Mouse (Mus musculus) heart, adult 2 months (tissue): ENCODE measurements around the gene Map3k5. TPM values are rescaled to one million over a fixed set of nuclear protein-coding genes. Genes with fewer than 3 reads are reported as not detected.

Experiments used
- DNase-seq, 2 experiments: peaks; one replicate each; pipeline ENCODE4 v3.0.0; 2021
- H3K27ac ChIP-seq: fragments of 200-600 bp; 2 replicates; pipeline ENCODE4 v1.8.1; 2022
- H3K27me3 ChIP-seq: fragments of 200-500 bp; 2 replicates; pipeline ENCODE4 v1.6.1; 2012; ENCODE audit warnings: mild to moderate bottlenecking, low read length, inconsistent platforms, mixed read lengths; ENCODE audit not compliant: control insufficient read depth, insufficient read depth
- H3K36me3 ChIP-seq: fragments of 200-500 bp; 2 replicates; pipeline ENCODE4 v1.6.1; 2012; ENCODE audit warnings: low read length, inconsistent platforms; ENCODE audit not compliant: control insufficient read depth, insufficient read depth
- H3K4me1 ChIP-seq: fragments of 200-500 bp; 2 replicates; pipeline ENCODE4 v1.6.1; 2011; ENCODE audit warnings: low read length; ENCODE audit not compliant: control insufficient read depth, insufficient read depth
- H3K4me3 ChIP-seq: fragments of 200-600 bp; 2 replicates; pipeline ENCODE4 v1.8.1; 2022
- H3K79me2 ChIP-seq: fragments of 200-500 bp; replicated peaks from 2 replicates; pipeline ENCODE4 v1.6.1; 2012; ENCODE audit warnings: mild to moderate bottlenecking, inconsistent platforms, low read length, moderate library complexity, mixed read lengths; ENCODE audit not compliant: control insufficient read depth, insufficient read depth
- H3K9ac ChIP-seq: fragments of 200-500 bp; 2 replicates; pipeline ENCODE4 v1.6.1; 2012; ENCODE audit warnings: low read depth, mild to moderate bottlenecking, control low read depth, inconsistent platforms, low read length, mixed read lengths
- CTCF ChIP-seq: fragments of 200-600 bp; IDR thresholded peaks from 2 replicates; pipeline ENCODE4 v1.8.1; 2022; ENCODE audit warnings: antibody characterized with exemption, mild to moderate bottlenecking, moderate library complexity
- EP300 ChIP-seq: fragments of 200-500 bp; IDR thresholded peaks from 2 replicates; pipeline ENCODE4 v1.6.1; 2011; ENCODE audit warnings: low read depth, low read length, control low read depth; ENCODE audit not compliant: insufficient read depth
- POLR2A ChIP-seq: fragments of 200-500 bp; IDR thresholded peaks from 2 replicates; pipeline ENCODE4 v1.6.1; 2011; ENCODE audit warnings: mild to moderate bottlenecking, low read depth, low read length, control low read depth; ENCODE audit not compliant: insufficient read depth
- WGBS: fragments of 180-500 bp; shearing (Covaris S2); methylation state at CpG from one replicate; pipeline ENCODE4 v1.1.7; 2018; 5-methylcytosine and 5-hydroxymethylcytosine counted together
- intact Hi-C: fragments of 180-260 bp; cut with DNase I; formaldehyde crosslinking; loops from one replicate; pipeline ENCODE4 v1.15.1; 2025
- polyA plus RNA-seq: library from polyadenylated mRNA; depleted of rRNA; stranded (reverse); fragments of >200 nt; gene quantifications from 2 replicates; pipeline ENCODE4 v1.2.3, GENCODE M21; 2012
- total RNA-seq, 2 experiments: library from RNA; stranded (reverse); gene quantifications; 2 replicates each; pipeline ENCODE4 v1.2.3; 2021

Map3k5 gene
- total and polyA plus RNA-seq, 3 experiments, result 7.6 to 45.3 (median 42.6) TPM

DNA sequence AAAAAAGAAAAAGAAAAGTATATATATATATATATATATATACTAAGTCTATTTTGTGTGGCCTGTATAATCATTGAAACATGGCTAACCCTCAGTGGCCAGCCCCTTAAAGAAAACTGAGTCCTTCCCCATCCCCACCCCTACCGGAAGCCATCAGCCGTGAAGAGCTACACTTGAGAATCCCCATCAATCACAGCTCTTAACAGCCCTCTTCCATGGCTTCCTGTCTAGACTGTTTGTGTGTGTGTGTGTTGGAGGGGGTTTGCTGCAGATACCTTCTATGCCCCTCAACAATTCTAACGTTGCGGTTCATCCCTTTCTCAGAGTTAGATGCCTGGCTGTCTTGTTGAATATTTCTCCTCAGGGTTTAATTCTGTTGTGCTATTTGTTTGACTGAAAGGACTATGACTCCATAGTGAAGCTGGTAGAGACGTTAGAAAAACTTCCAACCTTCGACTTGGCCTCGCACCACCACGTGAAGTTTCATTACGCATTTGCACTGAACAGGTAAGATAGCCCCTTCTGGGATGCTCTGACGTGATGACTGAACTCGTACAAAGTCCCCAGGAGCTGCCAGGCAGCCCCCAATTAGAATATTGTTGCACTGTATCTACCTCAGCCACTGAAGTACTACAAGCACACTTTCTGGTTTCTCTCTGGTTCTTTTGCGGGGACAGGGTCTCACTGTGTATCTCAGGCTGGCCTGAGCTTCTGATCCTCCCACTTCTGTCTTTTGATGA is 91.7 kb downstream of the Map3k5 start:
- Histone ChIP-seq H3K27me3 (no peaks in the 10 kb centered on the region), H3K4me3 (no peak overlapping the region), H3K9ac (no peak overlapping the region), H3K79me2 (no peaks in the 10 kb centered on the region), H3K27ac (no peak overlapping the region), H3K36me3 (peaks cover 5% of the 10 kb centered on the region), H3K4me1 (peaks cover 4% of the 10 kb centered on the region)
- no peak for DNase-seq
- TF ChIP-seq CTCF (no peak), POLR2A (no peak), EP300 (no peak)
- WGBS, result 79% methylated on average over 12 of the region's 12 CpGs
- intact Hi-C loops, result no loop called here

DNA sequence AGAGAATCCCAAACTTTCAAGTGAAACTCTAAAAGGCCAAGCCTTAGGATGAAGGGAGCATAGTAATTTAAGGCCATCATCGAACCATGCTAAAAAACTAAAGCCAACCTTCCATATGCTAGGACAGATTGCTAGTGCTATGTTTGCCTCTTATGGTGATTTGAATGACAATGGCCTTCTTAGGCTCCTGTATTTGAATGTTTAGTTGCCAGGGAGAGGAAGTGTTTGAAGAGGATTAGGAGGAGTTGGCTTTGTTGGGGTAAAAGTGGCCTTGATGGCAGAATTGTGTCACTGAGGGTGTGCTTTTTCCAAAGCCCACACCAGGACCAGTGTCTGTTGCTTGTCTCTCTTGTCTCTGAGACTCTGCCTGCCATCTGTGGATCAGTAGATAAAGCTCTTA is 96.4 kb downstream of the Map3k5 start:
- Histone ChIP-seq H3K27ac (no peak overlapping the region), H3K27me3 (no peaks in the 10 kb centered on the region), H3K9ac (no peak overlapping the region), H3K36me3 (peaks cover 6% of the 10 kb centered on the region; the same call in 1 of the 2 replicates), H3K79me2 (no peaks in the 10 kb centered on the region), H3K4me1 (no peaks in the 10 kb centered on the region), H3K4me3 (no peak overlapping the region)
- intact Hi-C loops, result no loop called here
- TF ChIP-seq POLR2A (no peak), CTCF (no peak), EP300 (no peak)
- DNase-seq, result no peak
- 94% methylated on average over 1 of the region's 1 CpGs for WGBS

DNA sequence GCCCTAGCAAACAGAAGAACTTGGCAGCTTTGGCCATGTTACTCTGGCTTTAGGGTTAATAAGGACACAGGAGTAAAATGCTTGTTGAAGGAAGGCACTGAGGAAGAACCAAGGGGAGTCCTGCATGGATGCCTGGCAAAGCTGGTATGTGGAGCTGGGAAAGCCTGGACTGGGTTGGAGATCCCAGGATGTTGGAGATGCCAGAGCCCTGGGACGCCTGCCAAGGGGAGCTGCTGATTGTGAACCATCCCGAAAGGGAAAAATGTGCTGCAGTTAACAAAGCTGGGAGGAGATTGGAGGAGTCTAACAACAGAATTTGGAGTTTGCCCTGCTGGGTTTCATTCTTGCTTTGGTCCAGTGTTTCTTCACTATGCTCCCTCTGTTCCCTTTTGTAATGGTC is 97.7 kb downstream of the Map3k5 start:
- peak; percentile 73 to 75 for DNase-seq
- intact Hi-C loops, result no loop called here
- Histone ChIP-seq H3K27me3 (no peaks in the 10 kb centered on the region), H3K4me1 (no peaks in the 10 kb centered on the region; the same call in 1 of the 2 replicates), H3K79me2 (no peaks in the 10 kb centered on the region), H3K9ac (no peak overlapping the region), H3K36me3 (peaks cover 6% of the 10 kb centered on the region; the same call in 1 of the 2 replicates), H3K27ac (no peak overlapping the region), H3K4me3 (no peak overlapping the region)
- TF ChIP-seq POLR2A (no peak), CTCF (no peak), EP300 (no peak)
- WGBS, result 21% methylated on average over 2 of the region's 2 CpGs

DNA sequence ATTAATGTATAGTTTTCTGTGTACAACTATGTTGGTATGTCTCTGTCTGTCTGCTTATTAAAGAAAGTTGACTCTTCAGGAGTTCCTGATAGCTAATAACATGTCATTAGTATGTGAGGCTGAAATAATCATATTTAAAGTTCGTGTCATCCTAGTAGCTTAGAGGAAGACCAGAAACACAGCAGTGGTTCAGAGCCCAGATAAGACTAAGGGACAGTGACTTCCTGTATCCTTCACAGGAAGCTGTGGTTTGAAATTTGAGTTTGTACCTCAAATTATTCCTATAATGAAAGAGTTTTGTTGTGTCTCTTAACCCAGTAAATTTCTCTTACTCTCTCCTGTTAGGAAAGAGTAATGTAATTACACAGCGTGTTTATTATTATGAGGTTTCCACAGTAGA is 102.1 kb downstream of the Map3k5 start:
- no peak overlapping the region for H3K9ac ChIP-seq
- no peaks in the 10 kb centered on the region for H3K79me2 ChIP-seq
- intact Hi-C loops, result no loop called here
- peaks cover 5% of the 10 kb centered on the region for H3K4me1 ChIP-seq
- DNase-seq, result no peak
- TF ChIP-seq EP300 (no peak), POLR2A (no peak), CTCF (no peak)
- WGBS, result 70% methylated on average over 2 of the region's 2 CpGs
- no peak overlapping the region for H3K4me3 ChIP-seq
- no peaks in the 10 kb centered on the region for H3K27me3 ChIP-seq
- H3K27ac ChIP-seq, result no peak overlapping the region
- H3K36me3 ChIP-seq, result peaks cover 4% of the 10 kb centered on the region; the same call in 1 of the 2 replicates

DNA sequence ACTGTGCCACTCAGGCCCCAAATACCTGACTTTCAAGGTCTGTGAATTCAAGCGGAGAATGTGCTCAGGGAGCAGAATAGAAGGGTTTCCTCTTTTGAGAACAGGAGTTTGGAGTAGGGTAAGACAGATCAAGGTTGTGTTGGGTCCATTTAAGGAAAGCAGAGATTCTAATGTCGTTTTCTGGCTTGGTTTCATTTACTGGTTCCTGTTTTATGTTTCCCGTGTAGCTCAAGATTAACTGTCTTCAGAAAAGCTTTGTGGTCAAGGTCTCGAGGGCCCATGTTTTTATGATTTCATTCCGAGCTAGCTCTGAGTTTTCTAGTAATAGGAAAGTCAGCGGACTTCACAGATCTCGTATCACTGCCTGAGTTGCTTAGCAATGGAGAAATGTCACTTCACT is 102.6 kb downstream of the Map3k5 start:
- Histone ChIP-seq H3K36me3 (peaks cover 4% of the 10 kb centered on the region), H3K4me1 (peaks cover 5% of the 10 kb centered on the region), H3K79me2 (no peaks in the 10 kb centered on the region), H3K27me3 (no peaks in the 10 kb centered on the region), H3K4me3 (no peak overlapping the region), H3K27ac (no peak overlapping the region), H3K9ac (no peak overlapping the region)
- WGBS, result 70% methylated on average over 7 of the region's 7 CpGs
- intact Hi-C loops, result no loop called here
- DNase-seq, result no peak
- TF ChIP-seq POLR2A, result no peak
- TF ChIP-seq CTCF, result no peak
- no peak for TF ChIP-seq EP300

DNA sequence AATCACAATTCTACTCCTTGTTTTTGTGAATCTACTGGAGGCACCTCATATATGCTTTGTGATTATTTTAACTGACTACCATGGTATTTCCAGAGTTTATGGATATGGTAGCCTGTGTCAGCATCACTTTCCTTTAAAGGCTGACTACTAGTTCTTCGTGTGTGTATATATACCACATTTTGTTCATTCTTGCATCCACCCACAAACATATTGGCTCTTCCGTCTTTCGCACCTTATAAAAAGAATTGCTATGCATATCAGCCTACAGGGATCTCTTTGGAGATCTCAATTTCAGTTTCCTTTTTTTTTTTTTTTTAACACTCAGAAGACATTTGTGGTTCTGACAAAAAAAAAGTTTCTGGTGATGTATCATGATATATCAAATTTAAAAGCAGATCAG is 105.3 kb downstream of the Map3k5 start:
- WGBS, result 92% methylated on average over 3 of the region's 3 CpGs
- H3K36me3 ChIP-seq, result no peaks in the 10 kb centered on the region; the same call in none of the 2 replicates
- H3K27ac ChIP-seq, result no peak overlapping the region
- H3K9ac ChIP-seq, result no peak overlapping the region
- H3K79me2 ChIP-seq, result no peaks in the 10 kb centered on the region
- DNase-seq, result no peak
- H3K4me1 ChIP-seq, result peaks cover 5% of the 10 kb centered on the region
- H3K27me3 ChIP-seq, result no peaks in the 10 kb centered on the region
- intact Hi-C loops, result no loop called here
- no peak overlapping the region for H3K4me3 ChIP-seq
- TF ChIP-seq POLR2A, result no peak
- TF ChIP-seq CTCF, result no peak
- TF ChIP-seq EP300, result no peak
